33 mouse cellular contexts compared by ENCODE assay signal in the genomic region with DNA sequence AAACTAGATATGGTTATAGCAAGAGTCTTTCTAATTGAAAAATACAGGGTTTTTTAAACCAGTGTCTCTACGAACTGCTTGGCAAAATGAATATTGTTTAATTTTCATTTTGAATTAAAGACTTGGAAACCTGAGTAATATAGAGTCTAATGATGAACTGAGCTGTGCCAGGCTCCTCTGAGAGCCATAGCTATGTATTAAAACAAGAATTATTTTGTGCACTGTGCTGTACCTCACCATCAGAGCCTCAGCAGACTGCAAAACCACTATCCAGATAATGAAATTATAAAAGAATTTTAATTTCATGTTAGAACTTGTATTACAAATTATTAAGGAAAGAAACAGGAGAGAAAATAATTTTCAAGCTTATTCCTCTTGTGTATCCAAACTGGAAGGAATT.
"Had no signal": no experiment of that assay in that cellular context is flagged by ENCODE, and none has a peak within 500 bp of the region (broad histone marks: within the 10 kb centered on the region; RNA-seq: fewer than 3 reads in every experiment).

No protein-coding gene starts in this region.

- H3K27ac ChIP-seq: heart, embryonic 10.5 days; hindbrain, embryonic 10.5 days; hindbrain, embryonic 13.5 days; hindbrain, embryonic 14.5 days; hindbrain, embryonic 15.5 days; hindbrain, postnatal 0 days; intestine, embryonic 15.5 days; kidney, embryonic 15.5 days; kidney, postnatal 0 days; layer of hippocampus, adult 2 months had no signal

- H3K27me3 ChIP-seq: heart, embryonic 12.5 days; heart, embryonic 13.5 days; heart, embryonic 15.5 days; hindbrain, embryonic 13.5 days; hindbrain, embryonic 15.5 days; intestine, embryonic 15.5 days; kidney, embryonic 15.5 days had no signal

- H3K4me3 ChIP-seq: heart, embryonic 10.5 days; heart, embryonic 12.5 days; heart, embryonic 13.5 days; heart, embryonic 15.5 days; hindbrain, embryonic 10.5 days; hindbrain, embryonic 13.5 days; hindbrain, embryonic 15.5 days; intestine, embryonic 15.5 days; kidney, embryonic 15.5 days; layer of hippocampus, adult 2 months had no signal

- H3K9ac ChIP-seq: heart, embryonic 12.5 days; heart, embryonic 13.5 days; heart, embryonic 15.5 days; hindbrain, embryonic 13.5 days; hindbrain, embryonic 14.5 days; hindbrain, embryonic 15.5 days; intestine, embryonic 15.5 days; kidney, embryonic 15.5 days had no signal

- H3K9me3 ChIP-seq: heart, embryonic 10.5 days; heart, embryonic 12.5 days; heart, embryonic 13.5 days; heart, embryonic 15.5 days; hindbrain, embryonic 10.5 days; hindbrain, embryonic 13.5 days; hindbrain, embryonic 15.5 days; intestine, embryonic 15.5 days; kidney, embryonic 15.5 days had no signal

- ATAC-seq: hindbrain, postnatal 0 days; inflammation-experienced regulatory T-cells, adult 6 months; intestine, embryonic 15.5 days; intestine, embryonic 16.5 days; intestine, postnatal 0 days had no signal

- H3K36me3 ChIP-seq: heart, embryonic 10.5 days; heart, embryonic 12.5 days; heart, embryonic 13.5 days; heart, embryonic 15.5 days; hindbrain, embryonic 10.5 days; hindbrain, embryonic 13.5 days; hindbrain, embryonic 15.5 days; intestine, embryonic 15.5 days; kidney, embryonic 15.5 days had no signal

- H3K4me1 ChIP-seq: hindbrain, embryonic 10.5 days; hindbrain, embryonic 13.5 days; hindbrain, embryonic 15.5 days; intestine, embryonic 15.5 days had no signal

- H3K4me2 ChIP-seq: heart, embryonic 11.5 days; heart, embryonic 12.5 days; heart, embryonic 13.5 days; heart, embryonic 15.5 days; hindbrain, embryonic 13.5 days; hindbrain, embryonic 14.5 days; hindbrain, embryonic 15.5 days; intestine, embryonic 15.5 days; kidney, embryonic 15.5 days had no signal

- DNase-seq: heart, postnatal 10 days; heart, postnatal 14 days; heart, postnatal 36 days; heart, postnatal 4 days; kidney, adult 11 months; kidney, adult 18-20 months; kidney, adult 2 months; kidney, adult 8-10 months; kidney, adult 9 months; kidney, postnatal 10 days; kidney, postnatal 14 days; kidney, postnatal 25 days; kidney, postnatal 36 days; kidney, postnatal 4 days; layer of hippocampus, adult 9-11 months; layer of hippocampus, postnatal 36 days had no signal
